ENCODE assay signal across 8 mouse cellular contexts in genomic region chr2:165275824-165276223, GRCm38 (mm10). TPM values are rescaled to one million over a fixed set of nuclear protein-coding genes. Genes with fewer than 3 reads are reported as not detected.
DNase-seq lines count a peak whose midpoint lies in the region; ATAC-seq and TF ChIP-seq lines count a peak whose summit lies in the region.

No protein-coding gene starts in this region.

- no peak overlapping the region for H3K4me2 ChIP-seq in liver, postnatal 0 days (ENCODE audit: low read depth, low read length)
- H3K4me2 ChIP-seq in neural tube, embryonic 13.5 days, result no peak overlapping the region

- 31% methylated on average over 8 of the region's 8 CpGs for WGBS in heart, embryonic 10.5 days
- 33% methylated on average over 8 of the region's 8 CpGs for WGBS in liver, postnatal 0 days (ENCODE audit: insufficient replicate concordance)
- 23% methylated on average over 8 of the region's 8 CpGs for WGBS in neural tube, embryonic 13.5 days

- no peak overlapping the region for H3K27ac ChIP-seq in heart, embryonic 10.5 days
- H3K27ac ChIP-seq in liver, postnatal 0 days (ENCODE audit: low read depth), result no peak overlapping the region
- H3K27ac ChIP-seq in neural tube, embryonic 13.5 days (replicated peaks), result peak overlapping the region; percentile 54; the same call in 1 of the 2 replicates

- no peak overlapping the region for H3K9ac ChIP-seq in liver, postnatal 0 days (replicated peaks)
- no peak overlapping the region for H3K9ac ChIP-seq in neural tube, embryonic 13.5 days

- H3K9me3 ChIP-seq in heart, embryonic 10.5 days, result no peaks in the 10 kb centered on the region
- H3K9me3 ChIP-seq in liver, postnatal 0 days (ENCODE audit: low read length), result no peaks in the 10 kb centered on the region
- no peaks in the 10 kb centered on the region for H3K9me3 ChIP-seq in neural tube, embryonic 13.5 days

- no peak overlapping the region for H3K4me3 ChIP-seq in heart, embryonic 10.5 days
- H3K4me3 ChIP-seq in liver, postnatal 0 days (ENCODE audit: low read depth, low read length), result no peak overlapping the region
- no peak overlapping the region for H3K4me3 ChIP-seq in neural tube, embryonic 13.5 days

- H3K36me3 ChIP-seq in heart, embryonic 10.5 days, result peaks cover 31% of the 10 kb centered on the region
- peaks cover 16% of the 10 kb centered on the region for H3K36me3 ChIP-seq in liver, postnatal 0 days (replicated peaks; ENCODE audit: insufficient read depth, low read length)
- H3K36me3 ChIP-seq in neural tube, embryonic 13.5 days, result peaks cover 26% of the 10 kb centered on the region

- no peak for TF ChIP-seq EP300 in liver, postnatal 0 days (IDR thresholded peaks at IDR 0.05; ENCODE audit: low read depth)

- peaks cover 25% of the 10 kb centered on the region; the same call in 1 of the 2 replicates for H3K27me3 ChIP-seq in heart, embryonic 10.5 days (ENCODE audit: insufficient read depth, poor library complexity, severe bottlenecking)
- H3K27me3 ChIP-seq in liver, postnatal 0 days (ENCODE audit: insufficient read depth, low read length), result no peaks in the 10 kb centered on the region
- peaks cover 39% of the 10 kb centered on the region for H3K27me3 ChIP-seq in neural tube, embryonic 13.5 days

- peak; percentile 73 for DNase-seq in 3T3-L1 (ENCODE audit: low read depth, low spot score)
- peak; percentile 76 for DNase-seq in adrenal gland, adult 2 months
- DNase-seq in embryo, embryonic 9.5 days (ENCODE audit: extremely low spot score), result peak; percentile 68
- DNase-seq in heart, embryonic 10.5 days (ENCODE audit: low spot score), result peak; percentile 82
- DNase-seq in kidney, postnatal 14 days, result peak; percentile 81
- peak; percentile 74 for DNase-seq in liver, postnatal 0 days
- peak; percentile 18 to 39 for DNase-seq in thymus, adult 18-20 months

- peaks cover 26% of the 10 kb centered on the region for H3K4me1 ChIP-seq in heart, embryonic 10.5 days
- H3K4me1 ChIP-seq in liver, postnatal 0 days (ENCODE audit: insufficient read depth), result no peaks in the 10 kb centered on the region
- H3K4me1 ChIP-seq in neural tube, embryonic 13.5 days (replicated peaks), result peaks cover 40% of the 10 kb centered on the region

- TF ChIP-seq CTCF in liver, postnatal 0 days (IDR thresholded peaks at IDR 0.05; ENCODE audit: low read depth), result peak; percentile 83

- peak; percentile 53 for ATAC-seq in liver, postnatal 0 days
- ATAC-seq in neural tube, embryonic 13.5 days (ENCODE audit: low read depth), result peak; percentile 44

RNA-seq across cellular contexts. Expression of gene Slc35c2, which starts 11.8 kb away (rescaled TPM):
- 10 to 100 TPM; 51.0 to 56.6 TPM for total RNA-seq in adrenal gland, adult 2 months (2021)
- 87.4 and 87.6 TPM in 2 replicates for polyA plus RNA-seq in adrenal gland, adult 2 months (2012; rRNA removed)
- polyA plus RNA-seq in heart, embryonic 10.5 days (2016; fragmentation: Nextera tagmentation; extraction: Ambion mirVana), result 57.3 and 61.9 TPM in 2 replicates
- 29.3 and 30.5 TPM in 2 replicates for polyA plus RNA-seq in liver, postnatal 0 days (2015; fragmentation: Nextera tagmentation; extraction: Ambion mirVana)
- 51.3 and 57.3 TPM in 2 replicates for polyA plus RNA-seq in neural tube, embryonic 13.5 days (2015; fragmentation: Nextera tagmentation; extraction: Ambion mirVana)

RNA-seq across cellular contexts. Expression of gene Cdh22, which starts 41.2 kb away (rescaled TPM):
- total RNA-seq in adrenal gland, adult 2 months (2021), result 1 to 10 TPM in 1 of 2 experiments, under 1 TPM in 1; 0.89 to 1.8 TPM
- polyA plus RNA-seq in adrenal gland, adult 2 months (2012; rRNA removed), result 1.5 and 6.1 TPM in 2 replicates
- polyA plus RNA-seq in heart, embryonic 10.5 days (2016; fragmentation: Nextera tagmentation; extraction: Ambion mirVana), result 0.04 and 0.12 TPM in 2 replicates
- not detected in 2 replicates for polyA plus RNA-seq in liver, postnatal 0 days (2015; fragmentation: Nextera tagmentation; extraction: Ambion mirVana)
- polyA plus RNA-seq in neural tube, embryonic 13.5 days (2015; fragmentation: Nextera tagmentation; extraction: Ambion mirVana), result 11.1 and 11.4 TPM in 2 replicates

RNA-seq across cellular contexts. Expression of gene Elmo2, which starts 50.5 kb away (rescaled TPM):
- total RNA-seq in adrenal gland, adult 2 months (2021), result 10 to 100 TPM; 19.8 to 31.4 TPM
- 52.0 and 58.8 TPM in 2 replicates for polyA plus RNA-seq in adrenal gland, adult 2 months (2012; rRNA removed)
- 56.5 and 61.3 TPM in 2 replicates for polyA plus RNA-seq in heart, embryonic 10.5 days (2016; fragmentation: Nextera tagmentation; extraction: Ambion mirVana)
- polyA plus RNA-seq in liver, postnatal 0 days (2015; fragmentation: Nextera tagmentation; extraction: Ambion mirVana), result 11.0 and 12.3 TPM in 2 replicates
- 89.8 and 95.7 TPM in 2 replicates for polyA plus RNA-seq in neural tube, embryonic 13.5 days (2015; fragmentation: Nextera tagmentation; extraction: Ambion mirVana)

Comparison
In these comparisons a context has a peak if more than half of its experiments do, and no peak if none do; other contexts are left out.
1. DNase-seq: peak in every context shown above with its lines; median percentile 82 in heart, embryonic 10.5 days; 81 in kidney, postnatal 14 days; 76 in adrenal gland, adult 2 months; 74 in liver, postnatal 0 days; 73 in 3T3-L1; 68 in embryo, embryonic 9.5 days; 28 in thymus, adult 18-20 months.